Mouse (Mus musculus): ENCODE measurements around the gene Dohh. TPM values are rescaled to one million over a fixed set of nuclear protein-coding genes. Genes with fewer than 3 reads are reported as not detected.

The Dohh gene
- polyA plus RNA-seq, 1 experiment from 2014 or later = 96.8 TPM

DNA sequence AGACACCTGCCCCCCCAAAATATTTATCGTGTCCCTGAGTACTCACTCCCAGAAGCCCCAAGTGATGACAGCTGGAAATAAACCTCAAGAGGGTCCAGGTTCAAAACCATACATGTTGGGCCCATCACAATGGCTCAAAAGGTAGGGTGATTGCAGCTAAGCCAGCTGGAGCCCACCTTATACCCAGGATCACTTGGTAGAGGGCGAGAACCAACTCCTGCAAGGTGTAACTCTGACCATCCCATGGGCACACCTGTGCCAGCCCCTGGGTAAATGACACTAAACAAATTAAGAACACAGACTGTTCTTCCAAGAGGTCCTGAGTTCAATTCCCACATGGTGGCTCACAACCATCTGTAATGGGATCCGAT lies 5.1 kb upstream of the Dohh start:
- WGBS = 60% methylated on average over 3 of the region's 3 CpGs
- Histone ChIP-seq H3K4me1 (peaks cover 30% of the 10 kb centered on the region), H3K4me3 (peak overlapping the region; percentile 92), H3K9me3 (no peaks in the 10 kb centered on the region), H3K27ac (peak overlapping the region; percentile 98), H3K36me3 (replicated peaks) (peaks cover 24% of the 10 kb centered on the region), H3K27me3 (ENCODE audit: poor library complexity, severe bottlenecking) (no peaks in the 10 kb centered on the region)
- no peak for DNase-seq (ENCODE audit: extremely low spot score, low spot score)

DNA sequence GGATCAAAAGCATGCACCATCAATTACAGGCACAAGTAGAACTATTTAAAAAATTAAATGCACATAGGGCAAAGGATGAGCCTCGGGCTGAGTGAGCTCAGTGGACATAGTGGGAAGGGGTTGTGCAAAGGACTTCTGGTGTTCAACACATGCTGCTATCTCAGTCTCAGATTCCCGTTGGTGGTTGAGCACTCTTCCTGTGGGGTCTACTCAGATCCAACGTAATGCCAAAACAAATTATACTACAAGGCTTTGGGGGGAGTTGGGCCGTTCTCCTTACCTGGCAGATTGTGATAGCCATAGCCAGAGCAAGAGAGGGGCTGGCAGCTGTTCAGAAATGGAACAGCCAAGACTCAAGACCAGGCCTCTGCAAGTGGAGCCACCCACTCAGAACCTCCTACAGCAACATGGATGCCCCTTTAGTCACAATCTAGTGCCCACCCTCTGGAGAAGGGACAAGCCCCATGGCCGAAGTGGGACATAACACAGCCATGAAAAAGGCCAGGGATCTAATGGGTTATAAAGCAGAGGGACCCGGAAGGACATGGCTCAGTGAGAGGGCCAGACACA lies 4.3 kb upstream of the Dohh start:
- Histone ChIP-seq H3K27me3 (ENCODE audit: poor library complexity, severe bottlenecking) (no peaks in the 10 kb centered on the region), H3K4me1 (peaks cover 34% of the 10 kb centered on the region), H3K9me3 (no peaks in the 10 kb centered on the region), H3K27ac (peak overlapping the region; percentile 98), H3K36me3 (replicated peaks) (peaks cover 17% of the 10 kb centered on the region), H3K4me3 (peak overlapping the region; percentile 92; the same call in 1 of the 2 replicates)
- no peak for DNase-seq (ENCODE audit: extremely low spot score, low spot score)
- 93% methylated on average over 6 of the region's 6 CpGs for WGBS

DNA sequence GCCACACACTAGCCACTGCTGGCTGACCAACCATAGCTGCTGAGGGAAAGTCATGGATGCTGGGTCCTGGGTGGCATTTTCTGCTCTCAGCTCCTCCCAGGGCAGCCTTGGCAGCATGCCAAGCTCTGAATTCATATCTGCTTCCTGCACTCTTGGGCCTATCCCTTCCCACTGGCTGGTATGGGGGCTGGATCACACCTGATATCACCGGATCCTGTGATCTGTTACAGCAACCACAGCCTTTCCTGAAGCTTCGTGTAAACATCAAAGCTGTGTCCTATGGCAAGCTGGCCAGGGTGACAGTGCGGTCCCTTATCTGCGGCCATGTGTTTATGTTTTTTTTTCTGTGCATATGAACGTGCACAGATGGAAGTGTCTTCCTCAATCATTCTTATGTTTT lies 2.2 kb upstream of the Dohh start:
- H3K27me3 ChIP-seq (ENCODE audit: poor library complexity, severe bottlenecking) = no peaks in the 10 kb centered on the region
- no peak overlapping the region for H3K27ac ChIP-seq
- H3K4me1 ChIP-seq = peaks cover 29% of the 10 kb centered on the region
- H3K36me3 ChIP-seq (replicated peaks) = peaks cover 16% of the 10 kb centered on the region
- 87% methylated on average over 5 of the region's 5 CpGs for WGBS
- DNase-seq (ENCODE audit: extremely low spot score, low spot score) = no peak
- H3K4me3 ChIP-seq = no peak overlapping the region
- no peaks in the 10 kb centered on the region for H3K9me3 ChIP-seq

DNA sequence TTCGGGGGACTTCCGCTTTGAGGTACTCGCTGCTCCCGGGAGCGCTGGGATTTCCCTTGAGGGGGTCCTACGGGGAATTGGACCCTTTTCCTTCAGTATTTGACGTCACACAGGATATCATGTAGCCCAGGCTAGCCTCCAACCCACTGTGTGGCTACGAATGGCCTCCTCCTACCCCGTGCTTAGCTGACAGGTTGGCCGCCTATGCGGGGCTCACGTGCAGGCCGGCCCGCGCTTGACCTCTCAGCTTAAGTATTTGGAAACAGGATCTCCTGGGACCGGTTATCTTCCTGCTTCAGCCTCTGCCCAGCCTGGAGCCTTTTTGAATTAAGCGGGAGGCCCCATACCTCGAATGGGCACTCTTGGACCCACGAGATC lies 366 bp downstream of the Dohh start:
- no peaks in the 10 kb centered on the region for H3K27me3 ChIP-seq (ENCODE audit: poor library complexity, severe bottlenecking)
- peaks cover 23% of the 10 kb centered on the region for H3K4me1 ChIP-seq
- H3K4me3 ChIP-seq = peak overlapping the region; percentile 87
- no peak for DNase-seq (ENCODE audit: extremely low spot score, low spot score)
- H3K9me3 ChIP-seq = no peaks in the 10 kb centered on the region
- under 1% methylated on average over 19 of the region's 19 CpGs for WGBS
- peak overlapping the region; percentile 88 for H3K27ac ChIP-seq
- peaks cover 40% of the 10 kb centered on the region for H3K36me3 ChIP-seq (replicated peaks)

DNA sequence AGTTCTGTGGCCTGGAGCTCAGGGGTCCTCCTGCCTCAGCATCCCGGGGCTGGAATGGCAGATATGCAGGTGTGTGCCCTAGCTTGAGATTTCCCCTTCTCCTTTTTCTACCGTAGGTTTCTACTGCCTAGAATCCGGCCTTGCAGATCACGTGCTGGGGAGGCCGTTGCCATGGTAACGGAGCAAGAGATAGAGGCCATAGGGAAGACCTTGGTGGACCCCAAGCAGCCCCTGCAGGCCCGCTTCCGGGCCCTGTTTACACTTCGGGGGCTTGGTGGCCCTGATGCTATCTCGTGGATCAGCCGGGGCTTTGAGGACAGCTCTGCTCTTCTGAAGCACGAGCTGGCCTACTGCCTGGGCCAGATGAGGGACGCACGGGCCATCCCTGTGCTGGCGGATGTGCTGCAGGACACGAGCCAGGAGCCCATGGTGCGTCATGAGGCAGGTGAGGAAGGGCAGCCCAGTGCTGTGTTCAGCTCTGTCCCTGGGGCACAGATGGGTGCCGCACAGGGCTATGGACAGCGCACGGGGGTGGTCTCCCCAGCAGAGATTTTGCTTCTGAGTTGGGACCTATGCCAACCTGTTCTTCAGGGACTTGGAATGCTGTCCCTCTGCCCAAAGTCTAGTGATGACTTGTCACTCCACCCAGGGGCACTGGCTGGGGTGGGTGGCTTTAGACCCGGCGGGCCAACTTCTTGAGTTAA lies 1.5 kb downstream of the Dohh start:
- no peak for DNase-seq (ENCODE audit: extremely low spot score, low spot score)
- Histone ChIP-seq H3K4me3 (peak overlapping the region; percentile 87), H3K27ac (no peak overlapping the region), H3K27me3 (ENCODE audit: poor library complexity, severe bottlenecking) (no peaks in the 10 kb centered on the region), H3K4me1 (peaks cover 29% of the 10 kb centered on the region), H3K36me3 (replicated peaks) (peaks cover 44% of the 10 kb centered on the region), H3K9me3 (no peaks in the 10 kb centered on the region)
- WGBS = 89% methylated on average over 22 of the region's 22 CpGs

DNA sequence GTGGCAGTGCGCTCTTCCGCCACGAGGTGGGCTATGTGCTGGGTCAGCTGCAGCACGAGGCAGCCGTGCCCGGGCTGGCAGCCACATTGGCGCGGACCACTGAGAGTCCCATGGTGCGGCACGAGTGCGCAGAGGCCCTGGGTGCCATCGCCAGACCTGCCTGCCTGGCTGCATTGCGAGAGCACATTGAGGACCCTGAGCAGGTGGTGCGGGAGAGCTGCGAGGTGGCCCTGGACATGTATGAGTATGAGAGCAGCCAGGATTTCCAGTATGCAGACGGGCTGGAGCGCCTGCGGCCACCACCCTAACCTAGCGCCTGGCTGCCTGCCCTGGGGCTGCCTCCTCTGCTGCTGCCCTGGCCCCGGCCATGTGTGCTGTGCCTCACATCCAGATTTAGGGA lies 3.5 kb downstream of the Dohh start:
- Histone ChIP-seq H3K4me1 (peaks cover 34% of the 10 kb centered on the region), H3K27ac (no peak overlapping the region), H3K36me3 (replicated peaks) (peaks cover 48% of the 10 kb centered on the region), H3K27me3 (ENCODE audit: poor library complexity, severe bottlenecking) (0 out of 2 replicates have a peak, but pooled peaks cover 3% of the 10 kb centered on the region), H3K9me3 (no peaks in the 10 kb centered on the region), H3K4me3 (0 out of 2 replicates have a peak overlapping the region, but pooled peaks have one; percentile 13)
- 95% methylated on average over 20 of the region's 20 CpGs for WGBS
- DNase-seq (ENCODE audit: extremely low spot score, low spot score) = no peak

DNA sequence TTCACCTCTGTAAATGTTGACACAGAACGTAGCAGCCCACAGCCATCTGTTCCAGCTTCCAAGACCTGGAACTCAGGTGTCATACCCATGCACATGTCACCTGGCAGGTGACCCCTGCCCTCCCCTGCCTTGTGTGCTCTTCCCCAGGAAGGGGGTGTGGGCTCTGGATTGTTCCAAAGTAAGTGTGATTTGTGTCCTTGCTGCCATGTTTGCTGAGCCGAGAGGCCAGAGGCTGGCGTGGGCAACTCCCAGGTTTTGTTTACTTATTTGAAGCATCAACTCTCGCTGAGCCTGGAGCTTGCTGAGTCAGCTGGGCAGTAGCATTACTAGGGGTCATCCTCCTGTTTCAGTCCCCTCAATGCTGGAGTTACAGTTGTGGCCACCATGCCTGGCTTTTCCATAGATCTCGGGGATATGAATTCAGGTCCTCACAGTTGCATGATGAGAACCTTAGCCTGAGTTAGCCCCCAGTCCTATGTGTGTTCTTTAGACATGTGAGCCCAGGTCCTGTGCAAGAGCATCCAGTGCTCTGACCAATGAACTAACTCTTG lies 4.4 kb downstream of the Dohh start, which contains the start of gene Gm48552:
Gene Gm48552 (plus strand): TSS at position 501 of the 551 bp plus-strand sequence.
- Histone ChIP-seq H3K4me3 (0 out of 2 replicates have a peak within 1 kb of the TSS, but pooled peaks have one; percentile 13), H3K4me1 (peaks cover 42% of the 10 kb centered on the region), H3K27me3 (ENCODE audit: poor library complexity, severe bottlenecking) (0 out of 2 replicates have a peak, but pooled peaks cover 6% of the 10 kb centered on the region), H3K27ac (0 out of 2 replicates have a peak within 1 kb of the TSS, but pooled peaks have one; percentile 21), H3K9me3 (no peaks in the 10 kb centered on the region), H3K36me3 (replicated peaks) (peaks cover 48% of the 10 kb centered on the region)
- DNase-seq (ENCODE audit: extremely low spot score, low spot score) = no peak
- WGBS = 91% methylated on average over 5 of the region's 5 CpGs

DNA sequence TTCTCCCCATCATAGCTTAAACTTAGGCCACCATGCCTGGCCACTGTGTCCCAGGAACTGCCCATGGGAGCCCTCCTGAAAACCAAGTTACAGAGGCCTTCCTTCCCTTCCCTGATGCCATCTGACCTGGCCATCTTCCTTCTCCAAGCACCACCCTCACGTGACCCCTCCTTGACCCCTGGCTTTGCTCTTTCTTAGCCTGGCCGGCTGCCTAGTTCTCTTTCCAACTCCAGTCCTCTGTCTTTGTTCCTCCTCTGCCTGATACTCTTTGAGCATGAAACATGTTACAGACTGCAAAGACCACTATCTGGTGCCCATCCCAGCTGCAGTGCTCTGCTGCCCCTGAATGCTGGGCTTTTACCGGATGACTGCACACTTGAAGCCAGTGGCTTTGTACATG lies 5.1 kb downstream of the Dohh start:
- Histone ChIP-seq H3K27me3 (ENCODE audit: poor library complexity, severe bottlenecking) (0 out of 2 replicates have a peak, but pooled peaks cover 12% of the 10 kb centered on the region), H3K36me3 (replicated peaks) (peaks cover 48% of the 10 kb centered on the region), H3K4me1 (peaks cover 48% of the 10 kb centered on the region), H3K4me3 (no peak overlapping the region), H3K27ac (0 out of 2 replicates have a peak overlapping the region, but pooled peaks have one; percentile 21), H3K9me3 (no peaks in the 10 kb centered on the region)
- DNase-seq (ENCODE audit: extremely low spot score, low spot score) = no peak
- 65% methylated on average over 3 of the region's 3 CpGs for WGBS

DNA sequence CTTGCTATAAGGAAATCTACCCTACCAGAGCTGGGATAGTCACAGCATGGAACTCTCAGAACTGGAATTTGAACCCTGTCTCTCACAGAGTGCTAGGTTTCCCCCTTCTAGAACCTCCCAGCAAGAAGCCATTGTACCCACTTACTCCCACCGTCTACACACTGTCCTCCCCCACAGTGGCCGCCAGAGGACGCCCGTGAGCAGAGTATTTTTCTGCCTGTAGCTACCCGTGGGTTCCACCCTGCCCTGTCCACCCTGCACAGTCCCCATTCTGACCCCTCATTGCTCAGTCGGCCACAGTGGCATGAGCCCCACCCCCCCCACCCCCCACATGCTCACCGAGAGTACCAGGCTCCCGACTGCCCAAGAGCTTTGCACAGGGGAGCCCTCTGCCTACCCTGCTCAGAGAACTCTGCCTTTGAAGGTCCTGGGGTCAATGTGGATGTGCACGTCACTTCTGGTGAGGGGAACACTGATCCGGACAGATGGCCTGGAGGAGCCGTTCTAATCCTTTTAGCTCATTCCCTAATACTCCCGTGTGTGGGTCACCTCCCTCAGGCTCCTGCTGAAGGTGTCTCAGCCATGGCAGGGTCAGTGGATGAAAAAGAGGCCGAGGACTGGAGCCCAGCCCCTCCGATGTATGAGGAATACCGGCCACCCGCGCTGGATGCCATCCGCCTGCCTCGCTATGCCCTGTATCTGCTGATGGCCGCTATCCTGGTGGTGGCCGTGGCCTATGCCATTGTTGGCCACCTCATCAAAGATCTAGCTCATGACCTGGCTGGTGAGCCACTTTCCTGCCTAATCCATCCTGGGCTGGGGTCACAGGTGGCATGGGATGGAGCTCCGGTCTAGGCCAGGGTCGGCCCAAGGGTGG lies 5.8 kb downstream of the Dohh start:
- DNase-seq (ENCODE audit: extremely low spot score, low spot score) = peak; percentile 72
- WGBS = 59% methylated on average over 23 of the region's 23 CpGs
- peaks cover 48% of the 10 kb centered on the region for H3K36me3 ChIP-seq (replicated peaks)
- H3K9me3 ChIP-seq = no peaks in the 10 kb centered on the region
- H3K4me1 ChIP-seq = peaks cover 44% of the 10 kb centered on the region
- H3K27me3 ChIP-seq (ENCODE audit: poor library complexity, severe bottlenecking) = 0 out of 2 replicates have a peak, but pooled peaks cover 13% of the 10 kb centered on the region
- H3K27ac ChIP-seq = 0 out of 2 replicates have a peak overlapping the region, but pooled peaks have one; percentile 21
- no peak overlapping the region for H3K4me3 ChIP-seq

DNA sequence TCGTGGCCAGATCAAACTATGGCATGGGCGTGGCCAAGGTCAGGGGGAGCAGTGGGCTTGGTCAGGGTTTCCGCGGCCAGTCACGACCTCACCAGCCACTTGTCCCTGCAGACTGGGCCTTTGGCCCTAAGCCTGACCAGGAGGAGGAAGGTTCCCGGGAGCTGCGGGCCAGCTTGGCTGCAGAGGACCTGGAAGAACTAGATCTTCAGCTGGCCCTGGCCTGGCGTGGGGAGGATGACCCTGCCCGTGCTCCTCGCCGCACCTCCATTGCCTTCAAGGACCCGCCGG lies 6.4 kb downstream of the Dohh start:
- H3K9me3 ChIP-seq = no peaks in the 10 kb centered on the region
- no peak overlapping the region for H3K4me3 ChIP-seq
- H3K27ac ChIP-seq = no peak overlapping the region
- DNase-seq (ENCODE audit: extremely low spot score, low spot score) = no peak
- WGBS = 91% methylated on average over 13 of the region's 13 CpGs
- H3K4me1 ChIP-seq = peaks cover 41% of the 10 kb centered on the region
- H3K27me3 ChIP-seq (ENCODE audit: poor library complexity, severe bottlenecking) = 0 out of 2 replicates have a peak, but pooled peaks cover 13% of the 10 kb centered on the region
- H3K36me3 ChIP-seq (replicated peaks) = peaks cover 47% of the 10 kb centered on the region

DNA sequence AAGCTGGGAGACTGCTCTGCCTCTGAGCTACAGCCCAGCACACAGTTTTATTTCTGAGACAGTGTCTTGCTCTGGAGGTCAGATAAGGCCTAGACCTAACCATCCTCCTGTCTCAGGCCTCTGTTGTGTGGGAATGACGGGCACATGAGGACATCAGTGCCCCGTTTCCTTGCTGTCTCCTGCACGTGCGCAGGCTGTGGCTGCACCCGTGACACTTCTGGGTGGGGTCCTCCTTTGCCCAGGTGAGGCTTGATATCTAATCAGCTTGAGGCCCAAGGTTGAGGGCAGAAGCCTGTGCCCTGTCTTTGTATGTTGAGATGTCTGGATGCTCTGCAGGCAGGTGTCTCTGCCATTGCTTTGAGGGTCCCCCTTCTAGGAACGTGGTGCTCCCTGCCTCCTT lies 8.0 kb downstream of the Dohh start:
- Histone ChIP-seq H3K36me3 (replicated peaks) (peaks cover 30% of the 10 kb centered on the region), H3K27ac (no peak overlapping the region), H3K27me3 (ENCODE audit: poor library complexity, severe bottlenecking) (peaks cover 21% of the 10 kb centered on the region), H3K4me1 (peaks cover 46% of the 10 kb centered on the region), H3K9me3 (no peaks in the 10 kb centered on the region), H3K4me3 (0 out of 2 replicates have a peak overlapping the region, but pooled peaks have one; percentile 37)
- DNase-seq (ENCODE audit: extremely low spot score, low spot score) = no peak
- 92% methylated on average over 6 of the region's 6 CpGs for whole genome bisulfite sequencing

DNA sequence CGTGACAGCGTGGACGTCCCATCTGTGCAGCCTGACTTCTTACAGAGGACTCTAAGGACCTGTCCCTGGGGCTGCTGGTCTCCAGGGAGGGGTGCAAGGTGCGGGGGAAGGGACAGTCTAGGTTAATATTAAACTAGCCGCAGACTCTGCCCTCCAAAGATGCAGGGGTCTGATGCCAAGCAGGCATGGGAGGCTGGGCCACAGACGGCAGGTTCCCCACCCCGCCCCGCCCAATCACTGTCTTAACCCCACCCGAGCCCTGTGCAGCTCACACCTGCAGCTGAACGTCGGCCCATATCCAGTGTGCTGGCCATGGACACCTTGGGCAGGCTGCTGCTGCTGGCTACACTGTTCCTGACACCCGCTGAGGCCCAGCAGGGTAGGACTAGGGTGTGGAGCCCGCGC lies 8.6 kb downstream of the Dohh start, which contains the start of gene Smim24:
Gene Smim24 (plus strand): TSS at position 271 of the 405 bp plus-strand sequence.
- peak within 1 kb of the TSS; percentile 37 for H3K4me3 ChIP-seq
- no peaks in the 10 kb centered on the region for H3K9me3 ChIP-seq
- DNase-seq (ENCODE audit: extremely low spot score, low spot score) = no peak
- peaks cover 48% of the 10 kb centered on the region for H3K4me1 ChIP-seq
- H3K36me3 ChIP-seq (replicated peaks) = peaks cover 25% of the 10 kb centered on the region
- WGBS = 71% methylated on average over 14 of the region's 14 CpGs
- peaks cover 26% of the 10 kb centered on the region for H3K27me3 ChIP-seq (ENCODE audit: poor library complexity, severe bottlenecking)
- H3K27ac ChIP-seq = peak within 1 kb of the TSS; percentile 72
